ENCODE assay signal across 9 mouse cellular contexts in the genomic region with DNA sequence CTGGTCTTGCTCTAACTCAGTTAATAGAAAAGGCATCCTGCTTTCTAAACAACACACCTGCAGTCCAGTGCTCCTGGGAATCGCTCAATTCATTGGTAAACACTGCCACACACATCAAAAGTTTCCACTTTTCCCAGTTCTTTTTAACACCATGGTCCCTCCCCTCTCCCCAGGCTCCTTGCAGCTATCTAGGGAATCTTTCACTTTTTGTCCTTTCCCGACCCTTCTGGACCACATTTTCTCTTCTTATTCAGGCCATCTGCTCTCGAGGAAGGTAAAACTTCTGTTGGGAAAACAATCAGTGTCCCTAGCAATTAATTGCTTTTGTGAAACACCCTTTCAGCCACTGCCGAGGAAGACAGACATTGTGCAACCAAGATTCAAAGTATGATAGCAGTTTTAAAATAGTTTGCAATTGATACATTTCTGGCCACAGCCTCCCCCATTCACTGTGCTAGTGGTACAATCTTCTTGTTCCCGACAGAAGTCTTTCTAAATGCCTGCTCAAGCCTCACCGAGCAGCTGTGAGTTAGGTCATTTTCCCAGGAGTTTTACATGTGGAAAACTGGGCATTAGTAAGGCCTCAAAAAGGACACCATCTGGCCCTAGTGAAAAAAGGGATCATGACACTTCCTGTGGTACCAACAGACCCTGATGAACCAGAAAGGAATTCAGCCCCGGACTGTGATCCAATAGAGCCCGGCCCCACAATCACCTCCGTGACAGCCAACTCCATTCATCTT.
DNase-seq lines count a peak whose midpoint lies in the region; ATAC-seq lines count a peak whose summit lies in the region.
"Had no signal": no experiment of that assay in that cellular context is flagged by ENCODE, and none has a peak within 500 bp of the region (broad histone marks: within the 10 kb centered on the region; RNA-seq: fewer than 3 reads in every experiment).

No protein-coding gene starts in this region.

- H3K9me3 ChIP-seq in heart, embryonic 13.5 days, result no peaks in the 10 kb centered on the region
- H3K9me3 ChIP-seq in limb, embryonic 13.5 days, result no peaks in the 10 kb centered on the region
- H3K9me3 ChIP-seq in liver, embryonic 12.5 days (replicated peaks), result no peaks in the 10 kb centered on the region

- H3K36me3 ChIP-seq in heart, embryonic 13.5 days, result no peaks in the 10 kb centered on the region
- no peaks in the 10 kb centered on the region for H3K36me3 ChIP-seq in limb, embryonic 13.5 days
- no peaks in the 10 kb centered on the region for H3K36me3 ChIP-seq in liver, embryonic 12.5 days

- peak; percentile 4 for DNase-seq in right cerebral cortex, postnatal 4 days
- DNase-seq in right cerebral cortex, adult 18-20 months, result no peak
- DNase-seq in testis, postnatal 14 days (ENCODE audit: low spot score), result peak; percentile 6
- DNase-seq in cerebellum, adult 9-11 months, result no peak
- no peak for DNase-seq in lung, postnatal 4 days
- DNase-seq: kidney, postnatal 36 days had no signal

- 16% methylated on average over 9 of the region's 9 CpGs for WGBS in heart, embryonic 13.5 days
- WGBS in limb, embryonic 13.5 days, result 19% methylated on average over 9 of the region's 9 CpGs
- WGBS in liver, embryonic 12.5 days (ENCODE audit: insufficient replicate concordance), result 30% methylated on average over 9 of the region's 9 CpGs

- H3K9ac ChIP-seq in heart, embryonic 13.5 days, result no peak overlapping the region
- no peak overlapping the region for H3K9ac ChIP-seq in limb, embryonic 13.5 days
- no peak overlapping the region for H3K9ac ChIP-seq in liver, embryonic 12.5 days

- peak overlapping the region; percentile 18; the same call in 1 of the 2 replicates for H3K4me3 ChIP-seq in heart, embryonic 13.5 days
- H3K4me3 ChIP-seq in limb, embryonic 13.5 days, result no peak overlapping the region
- H3K4me3 ChIP-seq in liver, embryonic 12.5 days, result no peak overlapping the region

- no peak for ATAC-seq in heart, embryonic 13.5 days (ENCODE audit: extremely low read depth, insufficient number of reproducible peaks, low FRiP score, low TSS enrichment)
- ATAC-seq in limb, embryonic 13.5 days (ENCODE audit: low FRiP score, low read depth), result peak; percentile 76
- no peak for ATAC-seq in liver, embryonic 12.5 days

- peak overlapping the region; percentile 53 for H3K4me2 ChIP-seq in heart, embryonic 13.5 days
- peak overlapping the region; percentile 42 for H3K4me2 ChIP-seq in limb, embryonic 13.5 days (replicated peaks)
- no peak overlapping the region for H3K4me2 ChIP-seq in liver, embryonic 12.5 days

- no peak overlapping the region for H3K27ac ChIP-seq in heart, embryonic 13.5 days (replicated peaks)
- no peak overlapping the region for H3K27ac ChIP-seq in limb, embryonic 13.5 days
- H3K27ac ChIP-seq in liver, embryonic 12.5 days, result no peak overlapping the region

- H3K27me3 ChIP-seq in heart, embryonic 13.5 days (replicated peaks), result no peaks in the 10 kb centered on the region
- no peaks in the 10 kb centered on the region for H3K27me3 ChIP-seq in limb, embryonic 13.5 days
- no peaks in the 10 kb centered on the region for H3K27me3 ChIP-seq in liver, embryonic 12.5 days (replicated peaks)

- peaks cover 6% of the 10 kb centered on the region for H3K4me1 ChIP-seq in heart, embryonic 13.5 days
- H3K4me1 ChIP-seq in limb, embryonic 13.5 days, result 0 out of 2 replicates have a peak, but pooled peaks cover 8% of the 10 kb centered on the region
- H3K4me1 ChIP-seq in liver, embryonic 12.5 days, result no peaks in the 10 kb centered on the region

Comparison
In these comparisons a context has a peak if more than half of its experiments do, and no peak if none do; other contexts are left out.
1. DNase-seq: peak in right cerebral cortex, postnatal 4 days (single experiment) and testis, postnatal 14 days (single experiment); none in right cerebral cortex, adult 18-20 months (single experiment), cerebellum, adult 9-11 months (single experiment) and lung, postnatal 4 days (0 of 2).